Mouse (Mus musculus) intestine, postnatal 0 days (tissue): ENCODE measurements around the gene Clic6. TPM values are rescaled to one million over a fixed set of nuclear protein-coding genes. Genes with fewer than 3 reads are reported as not detected.

Source experiments
- ATAC-seq: fragments of 200-750 bp; cut with Nextera tagmentation; 2 replicates; pipeline ENCODE4 v1.8.0; 2017; ENCODE audit warnings: mild to moderate bottlenecking, moderate TSS enrichment, moderate library complexity
- H3K27ac ChIP-seq: fragments of 300-500 bp; sonication (generic); 2 replicates; pipeline ENCODE4 v1.5.1; 2014; ENCODE audit warnings: mild to moderate bottlenecking, low read depth, low read length, moderate library complexity
- H3K27me3 ChIP-seq: fragments of 300-500 bp; sonication (generic); replicated peaks from 2 replicates; pipeline ENCODE4 v1.6.1; 2014; ENCODE audit warnings: low read length, mixed read lengths; ENCODE audit not compliant: control insufficient read depth, insufficient read depth
- H3K36me3 ChIP-seq: fragments of 300-500 bp; sonication (generic); 2 replicates; pipeline ENCODE4 v1.6.1; 2014; ENCODE audit warnings: mild to moderate bottlenecking, moderate library complexity; ENCODE audit not compliant: control insufficient read depth, insufficient read depth
- H3K4me1 ChIP-seq: fragments of 300-500 bp; sonication (generic); replicated peaks from 2 replicates; pipeline ENCODE4 v1.6.1; 2014; ENCODE audit warnings: antibody characterized with exemption, low read length, mixed read lengths; ENCODE audit not compliant: control insufficient read depth, insufficient read depth
- H3K4me2 ChIP-seq: fragments of 300-500 bp; sonication (generic); replicated peaks from 2 replicates; pipeline ENCODE4 v1.6.1; 2014; ENCODE audit warnings: low read depth, mild to moderate bottlenecking, moderate library complexity
- H3K4me3 ChIP-seq: fragments of 300-500 bp; sonication (generic); 2 replicates; pipeline ENCODE4 v1.5.1; 2014; ENCODE audit warnings: low read depth, low read length
- H3K9ac ChIP-seq: fragments of 300-500 bp; sonication (generic); 2 replicates; pipeline ENCODE4 v1.6.1; 2014; ENCODE audit warnings: mild to moderate bottlenecking, low read depth, low read length
- H3K9me3 ChIP-seq: fragments of 300-500 bp; sonication (generic); 2 replicates; pipeline ENCODE4 v1.6.1; 2016; ENCODE audit warnings: mixed run types; ENCODE audit not compliant: control insufficient read depth
- CTCF ChIP-seq: sonication (generic); IDR thresholded peaks from 2 replicates; pipeline ENCODE4 v1.5.1; 2016; ENCODE audit warnings: low read depth, mild to moderate bottlenecking, control low read depth, antibody characterized with exemption, moderate library complexity
- WGBS: fragments of 180-500 bp; shearing (Covaris S2); extraction: QIAGEN DNeasy Blood & Tissue Kit; methylation state at CpG from one replicate; pipeline ENCODE4 v1.1.7; 2014; 5-methylcytosine and 5-hydroxymethylcytosine counted together
- polyA plus RNA-seq: library from polyadenylated mRNA; unstranded; fragments of >200 nt; fragmentation: Nextera tagmentation; extraction: Ambion mirVana; gene quantifications from 2 replicates; pipeline ENCODE4 v1.2.1, GENCODE M21; 2015

Gene Clic6
- polyA plus RNA-seq, 1 experiment from 2014 or later = 70.7 TPM

- Histone ChIP-seq H3K27ac (no peak overlapping the region), H3K36me3 (0 out of 2 replicates have a peak, but pooled peaks cover 5% of the 10 kb centered on the region), H3K9me3 (no peaks in the 10 kb centered on the region), H3K4me1 (no peaks in the 10 kb centered on the region), H3K9ac (no peak overlapping the region), H3K4me3 (no peak overlapping the region), H3K27me3 (no peaks in the 10 kb centered on the region), H3K4me2 (no peak overlapping the region)
- ATAC-seq = no peak
- TF ChIP-seq CTCF = peak; percentile 56
- 95% methylated on average over 7 of the region's 7 CpGs for WGBS
These were observed 31.5 kb upstream of the Clic6 start for GRCm38 (mm10) chr16:92454002-92454401.

GRCm38 (mm10) chr16:92454495-92454894 is 31.0 kb upstream of the Clic6 start:
- H3K4me3 ChIP-seq = no peak overlapping the region
- no peak for TF ChIP-seq CTCF
- H3K4me2 ChIP-seq = no peak overlapping the region
- H3K27me3 ChIP-seq = no peaks in the 10 kb centered on the region
- no peaks in the 10 kb centered on the region for H3K4me1 ChIP-seq
- H3K9me3 ChIP-seq = no peaks in the 10 kb centered on the region
- H3K9ac ChIP-seq = no peak overlapping the region
- 0 out of 2 replicates have a peak, but pooled peaks cover 5% of the 10 kb centered on the region for H3K36me3 ChIP-seq
- no peak for ATAC-seq
- H3K27ac ChIP-seq = no peak overlapping the region
- WGBS = 74% methylated on average over 18 of the region's 18 CpGs

GRCm38 (mm10) chr16:92455488-92455887 is 30.0 kb upstream of the Clic6 start:
- H3K4me1 ChIP-seq = no peaks in the 10 kb centered on the region
- no peak overlapping the region for H3K27ac ChIP-seq
- WGBS = 74% methylated on average over 8 of the region's 8 CpGs
- no peaks in the 10 kb centered on the region for H3K27me3 ChIP-seq
- H3K9me3 ChIP-seq = no peaks in the 10 kb centered on the region
- peak; percentile 55 for TF ChIP-seq CTCF
- no peak overlapping the region for H3K4me2 ChIP-seq
- 0 out of 2 replicates have a peak, but pooled peaks cover 5% of the 10 kb centered on the region for H3K36me3 ChIP-seq
- no peak overlapping the region for H3K9ac ChIP-seq
- H3K4me3 ChIP-seq = no peak overlapping the region
- no peak for ATAC-seq

- TF ChIP-seq CTCF = no peak
- no peak overlapping the region for H3K27ac ChIP-seq
- no peak overlapping the region for H3K9ac ChIP-seq
- 87% methylated on average over 5 of the region's 5 CpGs for WGBS
- no peaks in the 10 kb centered on the region for H3K4me1 ChIP-seq
- no peak overlapping the region for H3K4me2 ChIP-seq
- H3K9me3 ChIP-seq = no peaks in the 10 kb centered on the region
- no peaks in the 10 kb centered on the region for H3K27me3 ChIP-seq
- 0 out of 2 replicates have a peak, but pooled peaks cover 5% of the 10 kb centered on the region for H3K36me3 ChIP-seq
- no peak overlapping the region for H3K4me3 ChIP-seq
- ATAC-seq = no peak
These were observed 29.6 kb upstream of the Clic6 start for GRCm38 (mm10) chr16:92455969-92456368.

DNA sequence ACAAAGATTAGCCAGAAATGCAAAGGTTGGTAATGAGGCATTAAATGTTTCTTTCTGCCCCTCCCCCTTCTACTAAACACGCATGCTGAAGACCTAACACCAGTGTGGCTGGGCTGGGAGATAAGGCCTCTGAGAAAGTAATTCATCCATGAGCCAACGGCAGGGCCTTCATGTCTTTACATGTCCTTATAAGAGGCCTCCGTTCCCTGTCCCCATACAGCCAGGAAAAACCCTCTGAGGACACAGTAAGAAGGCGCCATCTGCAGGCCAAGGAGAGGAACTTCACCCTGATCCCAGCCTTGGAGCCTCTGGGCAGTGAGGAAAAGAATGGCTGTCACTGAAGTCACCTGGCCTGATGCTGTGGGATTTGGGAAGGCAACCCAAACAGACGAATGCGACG is 27.9 kb upstream of the Clic6 start:
- no peak overlapping the region for H3K4me3 ChIP-seq
- 0 out of 2 replicates have a peak, but pooled peaks cover 5% of the 10 kb centered on the region for H3K36me3 ChIP-seq
- no peak overlapping the region for H3K4me2 ChIP-seq
- 26% methylated on average over 7 of the region's 7 CpGs for WGBS
- H3K27ac ChIP-seq = no peak overlapping the region
- H3K27me3 ChIP-seq = no peaks in the 10 kb centered on the region
- no peaks in the 10 kb centered on the region for H3K4me1 ChIP-seq
- no peak overlapping the region for H3K9ac ChIP-seq
- H3K9me3 ChIP-seq = no peaks in the 10 kb centered on the region
- TF ChIP-seq CTCF = peak; percentile 97
- ATAC-seq = peak; percentile 52

DNA sequence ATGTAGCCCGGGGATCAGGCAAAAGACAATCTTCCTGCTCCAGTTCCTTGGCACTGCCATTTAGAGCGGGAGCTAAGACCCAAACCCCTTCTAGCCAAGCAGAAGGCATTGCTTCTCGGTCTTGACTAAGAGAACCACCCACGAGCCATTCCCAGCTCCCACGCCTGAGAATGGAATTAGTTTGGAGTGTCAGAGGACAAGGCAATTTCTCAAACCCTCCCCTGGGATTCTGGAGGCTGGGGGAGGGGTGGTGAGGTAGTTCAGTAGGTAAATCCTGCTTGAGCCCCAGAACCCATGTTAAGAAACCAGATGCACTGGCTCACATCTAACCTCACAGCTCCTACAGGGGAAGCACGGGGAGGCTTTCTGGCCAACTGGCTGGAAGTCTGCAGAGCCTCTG is 24.1 kb upstream of the Clic6 start:
- 63% methylated on average over 6 of the region's 6 CpGs for WGBS
- ATAC-seq = no peak
- TF ChIP-seq CTCF = no peak

More for the DNA sequence above, 24.1 kb upstream of the Clic6 start:
- Histone ChIP-seq H3K27me3 (no peaks in the 10 kb centered on the region), H3K4me1 (no peaks in the 10 kb centered on the region; the same call in 1 of the 2 replicates), H3K4me2 (no peak overlapping the region), H3K9ac (no peak overlapping the region), H3K4me3 (no peak overlapping the region), H3K9me3 (no peaks in the 10 kb centered on the region), H3K36me3 (no peaks in the 10 kb centered on the region), H3K27ac (no peak overlapping the region)
